Mouse (Mus musculus): ENCODE results near the gene Atg16l2. TPM values are rescaled to one million over a fixed set of nuclear protein-coding genes. Genes with fewer than 3 reads are reported as not detected.

Gene Atg16l2
- total RNA-seq, 1 experiment: 24.2 TPM

- no peak for DNase-seq (ENCODE audit: low read depth, low spot score)
- Histone ChIP-seq H3K27ac (ENCODE audit: insufficient read depth, low read depth, low read length, poor library complexity, severe bottlenecking) (no peak overlapping the region), H3K36me3 (ENCODE audit: control insufficient read depth, insufficient read depth, low read length, poor library complexity, severe bottlenecking) (no peaks in the 10 kb centered on the region), H3K4me1 (ENCODE audit: control insufficient read depth in 2 of 2, insufficient read depth in 2 of 2, low read length in 2 of 2, poor library complexity in 1 of 2) (peaks cover 0 to 3% of the 10 kb centered on the region in 2 experiments; a peak in 1 of 4 replicates), H3K9ac (ENCODE audit: insufficient read depth, low read depth, low read length, poor library complexity, severe bottlenecking) (no peak overlapping the region), H3K9me3 (ENCODE audit: control insufficient read depth, insufficient read depth, low read depth, low read length) (no peaks in the 10 kb centered on the region), H3K4me3 (ENCODE audit: insufficient read depth in 1 of 2, low read depth in 1 of 2, low read length in 2 of 2, poor library complexity in 1 of 2, severe bottlenecking in 1 of 2) (no peak overlapping the region)
- no peak for TF ChIP-seq HCFC1 (IDR thresholded peaks at IDR 0.05; ENCODE audit: borderline replicate concordance, insufficient read depth, low read length)
- TF ChIP-seq ZC3H11A (IDR thresholded peaks at IDR 0.05; ENCODE audit: borderline replicate concordance, low read depth, low read length): no peak
- TF ChIP-seq MAFK (IDR thresholded peaks at IDR 0.05; ENCODE audit: insufficient read depth, low read depth, low read length): no peak
- no peak for TF ChIP-seq ZNF384 (IDR thresholded peaks at IDR 0.05; ENCODE audit: low read depth, low read length)
- TF ChIP-seq CHD2 (IDR thresholded peaks at IDR 0.05; ENCODE audit: low read depth, low read length): no peak
- in situ Hi-C loops (cut with MboI; ENCODE audit: low sequenced_read_pairs in 2 of 2, unreplicated experiment in 2 of 2): no loop called here
Observed at GRCm38 (mm10) chr7:101314396-101314795, 12.3 kb upstream of the Atg16l2 start.

DNA sequence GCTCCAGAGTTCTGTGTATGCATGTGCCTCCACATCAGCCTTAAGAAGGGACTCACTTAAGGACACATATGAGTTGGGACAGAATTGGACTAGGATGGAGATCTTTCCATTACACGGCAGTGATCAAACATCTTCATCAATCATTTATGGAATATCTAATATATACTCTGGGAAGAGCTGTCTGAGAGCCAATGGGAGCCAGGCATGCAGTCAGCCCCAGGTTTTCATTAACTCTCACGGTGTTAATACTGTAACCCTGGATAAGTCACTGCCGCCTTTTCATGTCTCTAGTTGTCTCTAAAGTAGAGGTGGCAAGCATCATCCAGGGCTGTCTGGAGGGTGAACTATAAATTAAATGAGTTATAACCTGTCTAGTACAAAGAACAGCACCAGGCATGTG, 11.0 kb upstream of the Atg16l2 start:
- in situ Hi-C loops (cut with MboI; ENCODE audit: low sequenced_read_pairs in 2 of 2, unreplicated experiment in 2 of 2): no loop called here

DNA sequence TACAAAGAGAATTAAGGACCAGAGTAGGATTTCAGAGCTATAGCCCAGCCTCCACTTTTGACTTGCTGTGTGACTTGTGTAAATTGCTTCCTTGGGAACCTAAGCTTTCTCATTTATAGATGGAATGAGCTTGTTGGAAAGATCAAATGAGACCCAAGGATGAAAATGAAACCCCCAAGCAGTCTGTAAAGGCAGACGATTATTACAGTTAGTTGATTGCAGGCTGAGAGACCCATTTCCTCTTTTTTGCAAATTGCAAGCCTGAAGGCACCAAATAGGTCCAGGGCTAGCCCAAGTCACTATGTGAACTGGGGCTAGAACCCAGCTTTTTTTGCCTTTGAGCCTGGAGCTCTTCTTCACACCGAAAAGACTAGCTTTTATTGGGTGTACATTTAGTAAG, 9.0 kb upstream of the Atg16l2 start:
- DNase-seq (ENCODE audit: low read depth, low spot score): no peak
- Histone ChIP-seq H3K4me1 (ENCODE audit: control insufficient read depth in 2 of 2, insufficient read depth in 2 of 2, low read length in 2 of 2, poor library complexity in 1 of 2) (peaks cover 0 to 3% of the 10 kb centered on the region in 2 experiments; a peak in 1 of 4 replicates), H3K27ac (ENCODE audit: insufficient read depth, low read depth, low read length, poor library complexity, severe bottlenecking) (no peak overlapping the region), H3K4me3 (ENCODE audit: insufficient read depth in 1 of 2, low read depth in 1 of 2, low read length in 2 of 2, poor library complexity in 1 of 2, severe bottlenecking in 1 of 2) (peak overlapping the region in 1 of 2 experiments; percentile 11; a peak in 1 of 4 replicates), H3K9ac (ENCODE audit: insufficient read depth, low read depth, low read length, poor library complexity, severe bottlenecking) (no peak overlapping the region; the same call in 1 of the 2 replicates), H3K9me3 (ENCODE audit: control insufficient read depth, insufficient read depth, low read depth, low read length) (no peaks in the 10 kb centered on the region), H3K36me3 (ENCODE audit: control insufficient read depth, insufficient read depth, low read length, poor library complexity, severe bottlenecking) (no peaks in the 10 kb centered on the region)
- TF ChIP-seq HCFC1 (IDR thresholded peaks at IDR 0.05; ENCODE audit: borderline replicate concordance, insufficient read depth, low read length) (no peak), ZC3H11A (IDR thresholded peaks at IDR 0.05; ENCODE audit: borderline replicate concordance, low read depth, low read length) (no peak), CHD2 (IDR thresholded peaks at IDR 0.05; ENCODE audit: low read depth, low read length) (no peak), MAFK (IDR thresholded peaks at IDR 0.05; ENCODE audit: insufficient read depth, low read depth, low read length) (no peak), ZNF384 (IDR thresholded peaks at IDR 0.05; ENCODE audit: low read depth, low read length) (no peak)
- in situ Hi-C loops (cut with MboI; ENCODE audit: low sequenced_read_pairs in 2 of 2, unreplicated experiment in 2 of 2): no loop called here

More for the DNA sequence above, 11.0 kb upstream of the Atg16l2 start:
- Histone ChIP-seq H3K4me1 (ENCODE audit: control insufficient read depth in 2 of 2, insufficient read depth in 2 of 2, low read length in 2 of 2, poor library complexity in 1 of 2) (peaks cover 0 to 3% of the 10 kb centered on the region in 2 experiments; a peak in 1 of 4 replicates), H3K27ac (ENCODE audit: insufficient read depth, low read depth, low read length, poor library complexity, severe bottlenecking) (no peak overlapping the region), H3K4me3 (ENCODE audit: insufficient read depth in 1 of 2, low read depth in 1 of 2, low read length in 2 of 2, poor library complexity in 1 of 2, severe bottlenecking in 1 of 2) (no peak overlapping the region), H3K9ac (ENCODE audit: insufficient read depth, low read depth, low read length, poor library complexity, severe bottlenecking) (no peak overlapping the region), H3K36me3 (ENCODE audit: control insufficient read depth, insufficient read depth, low read length, poor library complexity, severe bottlenecking) (no peaks in the 10 kb centered on the region), H3K9me3 (ENCODE audit: control insufficient read depth, insufficient read depth, low read depth, low read length) (no peaks in the 10 kb centered on the region)
- TF ChIP-seq ZNF384 (IDR thresholded peaks at IDR 0.05; ENCODE audit: low read depth, low read length): no peak
- no peak for TF ChIP-seq CHD2 (IDR thresholded peaks at IDR 0.05; ENCODE audit: low read depth, low read length)
- no peak for TF ChIP-seq MAFK (IDR thresholded peaks at IDR 0.05; ENCODE audit: insufficient read depth, low read depth, low read length)
- no peak for TF ChIP-seq ZC3H11A (IDR thresholded peaks at IDR 0.05; ENCODE audit: borderline replicate concordance, low read depth, low read length)
- TF ChIP-seq HCFC1 (IDR thresholded peaks at IDR 0.05; ENCODE audit: borderline replicate concordance, insufficient read depth, low read length): no peak
- DNase-seq (ENCODE audit: low read depth, low spot score): no peak

DNA sequence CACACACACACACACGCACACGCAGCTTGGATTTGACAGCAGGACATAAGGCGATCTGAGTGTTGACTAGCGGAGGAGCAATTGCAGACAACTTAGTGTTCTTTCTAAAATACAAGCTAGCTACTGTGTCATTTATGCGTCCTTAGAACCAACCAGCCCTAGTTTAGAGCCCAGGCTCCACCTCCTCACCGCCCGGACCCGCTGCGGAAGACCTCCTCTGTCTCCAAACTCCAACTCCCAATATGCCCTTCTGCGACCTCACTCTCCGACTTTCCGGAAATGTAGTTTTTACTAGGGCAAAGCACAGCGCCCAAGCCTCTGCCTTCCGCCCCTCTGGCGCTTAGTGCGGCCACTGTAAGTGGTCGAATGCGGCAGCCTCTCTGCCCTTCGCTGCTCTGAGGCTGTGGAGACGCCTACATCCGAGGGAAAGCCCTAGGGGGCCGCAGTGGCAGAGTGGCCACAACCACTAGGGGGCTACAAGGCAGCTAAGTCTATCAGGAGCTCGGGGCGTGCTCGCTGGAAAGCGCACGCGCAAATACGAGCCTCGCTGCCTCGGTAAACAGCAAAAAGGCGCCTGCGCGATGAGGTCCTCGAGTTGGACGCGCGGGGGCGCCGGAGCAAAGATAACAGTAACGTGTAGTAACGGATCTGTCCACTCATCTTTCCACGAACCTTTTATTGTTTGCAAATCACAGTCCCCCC, 8.4 kb upstream of the Atg16l2 start:
- no peaks in the 10 kb centered on the region for H3K36me3 ChIP-seq (ENCODE audit: control insufficient read depth, insufficient read depth, low read length, poor library complexity, severe bottlenecking)
- H3K9ac ChIP-seq (ENCODE audit: insufficient read depth, low read depth, low read length, poor library complexity, severe bottlenecking): peak overlapping the region; percentile 72
- TF ChIP-seq ZC3H11A (IDR thresholded peaks at IDR 0.05; ENCODE audit: borderline replicate concordance, low read depth, low read length) (0 out of 2 replicates have a peak, but pooled peaks have one; percentile 28), CHD2 (IDR thresholded peaks at IDR 0.05; ENCODE audit: low read depth, low read length) (no peak), ZNF384 (IDR thresholded peaks at IDR 0.05; ENCODE audit: low read depth, low read length) (no peak), MAFK (IDR thresholded peaks at IDR 0.05; ENCODE audit: insufficient read depth, low read depth, low read length) (0 out of 2 replicates have a peak, but pooled peaks have one; percentile 14), HCFC1 (IDR thresholded peaks at IDR 0.05; ENCODE audit: borderline replicate concordance, insufficient read depth, low read length) (peak; percentile 77; the same call in 1 of the 2 replicates)
- peaks cover 0 to 3% of the 10 kb centered on the region in 2 experiments; a peak in 1 of 4 replicates for H3K4me1 ChIP-seq (ENCODE audit: control insufficient read depth in 2 of 2, insufficient read depth in 2 of 2, low read length in 2 of 2, poor library complexity in 1 of 2)
- in situ Hi-C loops (cut with MboI; ENCODE audit: low sequenced_read_pairs in 2 of 2, unreplicated experiment in 2 of 2): no loop called here
- no peaks in the 10 kb centered on the region for H3K9me3 ChIP-seq (ENCODE audit: control insufficient read depth, insufficient read depth, low read depth, low read length)
- peak overlapping the region; percentile 52 for H3K27ac ChIP-seq (ENCODE audit: insufficient read depth, low read depth, low read length, poor library complexity, severe bottlenecking)
- DNase-seq (ENCODE audit: low read depth, low spot score): peak; percentile 97
- peak overlapping the region; percentile 68 to 91 for H3K4me3 ChIP-seq (ENCODE audit: insufficient read depth in 1 of 2, low read depth in 1 of 2, low read length in 2 of 2, poor library complexity in 1 of 2, severe bottlenecking in 1 of 2)
